Mouse (Mus musculus) brain, embryonic 14.5 days (tissue): ENCODE results near the gene Dtnb.

Experiments
- CTCF ChIP-seq: fragments of 200-500 bp; IDR thresholded peaks from 2 replicates; pipeline ENCODE4 v1.5.1; 2012; ENCODE audit warnings: inconsistent platforms, mild to moderate bottlenecking, moderate library complexity, borderline replicate concordance; ENCODE audit not compliant: insufficient read depth, insufficient read length; ENCODE audit errors: extremely low read depth
- POLR2A ChIP-seq: fragments of 200-500 bp; IDR thresholded peaks from 2 replicates; pipeline ENCODE4 v1.6.1; 2012; ENCODE audit warnings: mild to moderate bottlenecking, inconsistent platforms, borderline replicate concordance; ENCODE audit not compliant: poor library complexity, insufficient read depth, insufficient read length, severe bottlenecking; ENCODE audit errors: extremely low read depth

- no peak for TF ChIP-seq POLR2A
- no peak for TF ChIP-seq CTCF
Measured at GRCm38 (mm10) chr12:3545451-3545850, 26.7 kb upstream of the Dtnb start.
